Mouse (Mus musculus): ENCODE data around the gene Tmem104. TPM values are rescaled to one million over a fixed set of nuclear protein-coding genes. Genes with fewer than 3 reads are reported as not detected.

Tmem104 gene
- total and polyA plus RNA-seq, 2 experiments from 2014 or later: 8.5 to 12.9 TPM

GRCm38 (mm10) chr11:115286201-115286993 lies 99.1 kb downstream of the Tmem104 start:
- no peak overlapping the region for H3K9ac ChIP-seq (replicated peaks; ENCODE audit: low read length, poor library complexity, severe bottlenecking)
- no peak for TF ChIP-seq CTCF (IDR thresholded peaks at IDR 0.05)

DNA sequence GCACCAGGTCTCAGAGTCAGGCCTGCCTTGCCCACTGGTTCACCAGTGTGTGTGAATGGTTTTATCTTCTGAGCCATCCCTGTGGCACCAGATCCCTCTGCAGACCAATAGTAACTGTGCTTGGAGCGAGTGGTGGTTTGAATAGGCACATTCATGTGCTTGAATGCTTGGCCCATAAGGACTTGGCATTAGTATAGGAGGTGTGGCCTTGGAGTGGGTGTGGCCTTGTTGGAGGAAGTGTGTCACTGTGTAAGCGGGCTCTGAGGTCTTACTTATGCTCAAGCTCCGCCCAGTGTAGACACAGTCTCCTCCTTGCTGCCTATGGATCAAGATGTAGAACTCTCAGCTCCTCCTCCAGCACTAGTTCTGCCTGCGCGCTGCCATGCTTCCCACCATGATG lies 100.1 kb downstream of the Tmem104 start:
- Histone ChIP-seq H3K9ac (replicated peaks; ENCODE audit: low read length, poor library complexity, severe bottlenecking) (no peak overlapping the region), H3K4me2 (ENCODE audit: low read depth, low read length, poor library complexity, severe bottlenecking) (no peak overlapping the region), H3K9me3 (ENCODE audit: low read length) (no peaks in the 10 kb centered on the region), H3K36me3 (ENCODE audit: insufficient read depth, low read length) (no peaks in the 10 kb centered on the region), H3K4me3 (ENCODE audit: low read depth, low read length) (no peak overlapping the region), H3K27ac (ENCODE audit: low read depth, low read length) (no peak overlapping the region), H3K4me1 (ENCODE audit: insufficient read depth, low read length) (no peaks in the 10 kb centered on the region), H3K27me3 (ENCODE audit: insufficient read depth, low read length) (no peaks in the 10 kb centered on the region)
- no peak for TF ChIP-seq CTCF (IDR thresholded peaks at IDR 0.05)
- no peak for DNase-seq (ENCODE audit: low spot score)
- WGBS: 86% methylated on average over 5 of the region's 5 CpGs
- ATAC-seq (ENCODE audit: low FRiP score): no peak

More at GRCm38 (mm10) chr11:115286201-115286993, 99.1 kb downstream of the Tmem104 start:
- H3K4me2 ChIP-seq (ENCODE audit: low read depth, low read length, poor library complexity, severe bottlenecking): no peak overlapping the region
- H3K4me3 ChIP-seq (ENCODE audit: low read depth, low read length): no peak overlapping the region
- H3K36me3 ChIP-seq (ENCODE audit: insufficient read depth, low read length): no peaks in the 10 kb centered on the region
- H3K27ac ChIP-seq (ENCODE audit: low read depth, low read length): peak overlapping the region; percentile 52
- DNase-seq (ENCODE audit: low spot score): peak; percentile 49
- H3K4me1 ChIP-seq (ENCODE audit: insufficient read depth, low read length): no peaks in the 10 kb centered on the region
- peak; percentile 42; the same call in 1 of the 2 replicates for ATAC-seq (ENCODE audit: low FRiP score)
- no peaks in the 10 kb centered on the region for H3K27me3 ChIP-seq (ENCODE audit: insufficient read depth, low read length)
- 66% methylated on average over 19 of the region's 19 CpGs for WGBS
- H3K9me3 ChIP-seq (ENCODE audit: low read length): no peaks in the 10 kb centered on the region

- Histone ChIP-seq H3K36me3 (ENCODE audit: insufficient read depth, low read length) (no peaks in the 10 kb centered on the region), H3K9ac (replicated peaks; ENCODE audit: low read length, poor library complexity, severe bottlenecking) (no peak overlapping the region), H3K4me1 (ENCODE audit: insufficient read depth, low read length) (no peaks in the 10 kb centered on the region), H3K27me3 (ENCODE audit: insufficient read depth, low read length) (no peaks in the 10 kb centered on the region), H3K9me3 (ENCODE audit: low read length) (no peaks in the 10 kb centered on the region), H3K27ac (ENCODE audit: low read depth, low read length) (no peak overlapping the region), H3K4me3 (ENCODE audit: low read depth, low read length) (no peak overlapping the region), H3K4me2 (ENCODE audit: low read depth, low read length, poor library complexity, severe bottlenecking) (no peak overlapping the region)
- ATAC-seq (ENCODE audit: low FRiP score) (no peak), DNase-seq (ENCODE audit: low spot score) (no peak)
- WGBS: 81% methylated on average over 2 of the region's 2 CpGs
- TF ChIP-seq CTCF (IDR thresholded peaks at IDR 0.05): no peak
Observed at GRCm38 (mm10) chr11:115288305-115288704, 101.0 kb downstream of the Tmem104 start.

DNA sequence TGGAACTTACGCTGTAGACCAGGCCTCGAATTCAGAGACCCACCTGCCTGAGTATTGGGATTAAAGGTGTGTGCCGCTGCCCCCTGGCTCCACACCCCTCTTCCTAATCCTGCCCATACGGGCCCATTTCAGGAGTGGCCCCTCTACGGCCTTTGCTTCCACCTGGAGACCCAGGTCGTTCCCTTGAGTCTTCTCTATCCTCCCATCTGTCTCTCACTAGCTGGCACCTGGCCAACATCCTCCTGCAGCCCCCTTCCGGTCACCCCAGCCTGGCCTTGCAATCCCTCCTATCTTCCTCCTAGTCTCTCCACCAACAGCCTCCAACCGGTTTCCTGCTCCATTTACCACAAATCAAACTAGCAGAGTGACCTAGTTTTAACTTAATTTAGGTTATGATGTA lies 102.6 kb downstream of the Tmem104 start:
- no peaks in the 10 kb centered on the region for H3K27me3 ChIP-seq (ENCODE audit: insufficient read depth, low read length)
- no peak overlapping the region for H3K9ac ChIP-seq (replicated peaks; ENCODE audit: low read length, poor library complexity, severe bottlenecking)
- H3K27ac ChIP-seq (ENCODE audit: low read depth, low read length): no peak overlapping the region
- 84% methylated on average over 8 of the region's 8 CpGs for WGBS
- TF ChIP-seq CTCF (IDR thresholded peaks at IDR 0.05): no peak
- no peak overlapping the region for H3K4me2 ChIP-seq (ENCODE audit: low read depth, low read length, poor library complexity, severe bottlenecking)
- ATAC-seq (ENCODE audit: low FRiP score): no peak
- no peak for DNase-seq (ENCODE audit: low spot score)
- no peaks in the 10 kb centered on the region for H3K36me3 ChIP-seq (ENCODE audit: insufficient read depth, low read length)
- no peaks in the 10 kb centered on the region for H3K9me3 ChIP-seq (ENCODE audit: low read length)
- no peaks in the 10 kb centered on the region for H3K4me1 ChIP-seq (ENCODE audit: insufficient read depth, low read length)
- H3K4me3 ChIP-seq (ENCODE audit: low read depth, low read length): no peak overlapping the region

GRCm38 (mm10) chr11:115290314-115290713 lies 103.0 kb downstream of the Tmem104 start:
- Histone ChIP-seq H3K9ac (replicated peaks; ENCODE audit: low read length, poor library complexity, severe bottlenecking) (no peak overlapping the region), H3K36me3 (ENCODE audit: insufficient read depth, low read length) (no peaks in the 10 kb centered on the region), H3K27me3 (ENCODE audit: insufficient read depth, low read length) (no peaks in the 10 kb centered on the region), H3K4me1 (ENCODE audit: insufficient read depth, low read length) (no peaks in the 10 kb centered on the region), H3K9me3 (ENCODE audit: low read length) (no peaks in the 10 kb centered on the region), H3K4me2 (ENCODE audit: low read depth, low read length, poor library complexity, severe bottlenecking) (no peak overlapping the region), H3K4me3 (ENCODE audit: low read depth, low read length) (no peak overlapping the region), H3K27ac (ENCODE audit: low read depth, low read length) (no peak overlapping the region)
- ATAC-seq (ENCODE audit: low FRiP score) (no peak), DNase-seq (ENCODE audit: low spot score) (no peak)
- WGBS: 89% methylated on average over 1 of the region's 1 CpGs
- TF ChIP-seq CTCF (IDR thresholded peaks at IDR 0.05): no peak

- no peak overlapping the region for H3K4me3 ChIP-seq (ENCODE audit: low read depth, low read length)
- no peaks in the 10 kb centered on the region for H3K4me1 ChIP-seq (ENCODE audit: insufficient read depth, low read length)
- no peak for TF ChIP-seq CTCF (IDR thresholded peaks at IDR 0.05)
- no peak overlapping the region for H3K27ac ChIP-seq (ENCODE audit: low read depth, low read length)
- no peak overlapping the region for H3K4me2 ChIP-seq (ENCODE audit: low read depth, low read length, poor library complexity, severe bottlenecking)
- ATAC-seq (ENCODE audit: low FRiP score) (no peak), DNase-seq (ENCODE audit: low spot score) (no peak)
- no peak overlapping the region for H3K9ac ChIP-seq (replicated peaks; ENCODE audit: low read length, poor library complexity, severe bottlenecking)
- H3K27me3 ChIP-seq (ENCODE audit: insufficient read depth, low read length): no peaks in the 10 kb centered on the region
- H3K9me3 ChIP-seq (ENCODE audit: low read length): no peaks in the 10 kb centered on the region
- 84% methylated on average over 6 of the region's 6 CpGs for WGBS
- H3K36me3 ChIP-seq (ENCODE audit: insufficient read depth, low read length): no peaks in the 10 kb centered on the region
Observed at GRCm38 (mm10) chr11:115290919-115291318, 103.6 kb downstream of the Tmem104 start.

Data from midbrain, postnatal 0 days (tissue).